Mouse (Mus musculus) neural tube, embryonic 13.5 days (tissue): ENCODE measurements at regions not wholly inside any gene's neighbourhood (a gene's known extent, or its start where the extent isn't known, plus 50 kb on each side); places are given as distances from the start of the nearest gene placed in this dataset.
A peak's percentile ranks its signal among the peaks of the same experiment; 100 is the strongest.

Experiments
- ATAC-seq: fragments of 200-750 bp; cut with Nextera tagmentation; 2 replicates; pipeline ENCODE4 v1.8.0; 2017; ENCODE audit warnings: low read depth, mild to moderate bottlenecking, moderate TSS enrichment, moderate library complexity
- H3K27ac ChIP-seq: fragments of 300-500 bp; sonication (generic); replicated peaks from 2 replicates; pipeline ENCODE4 v1.5.1; 2015; ENCODE audit warnings: moderate library complexity, mild to moderate bottlenecking, inconsistent platforms
- H3K27me3 ChIP-seq: fragments of 300-500 bp; sonication (generic); 2 replicates; pipeline ENCODE4 v1.6.1; 2015; ENCODE audit warnings: mild to moderate bottlenecking, inconsistent platforms
- H3K36me3 ChIP-seq: fragments of 300-500 bp; sonication (generic); 2 replicates; pipeline ENCODE4 v1.6.1; 2015; ENCODE audit warnings: mild to moderate bottlenecking, inconsistent platforms
- H3K4me1 ChIP-seq: fragments of 300-500 bp; sonication (generic); replicated peaks from 2 replicates; pipeline ENCODE4 v1.6.1; 2015; ENCODE audit warnings: inconsistent platforms
- H3K4me2 ChIP-seq: fragments of 300-500 bp; sonication (generic); 2 replicates; pipeline ENCODE4 v1.6.1; 2015; ENCODE audit warnings: inconsistent platforms, mild to moderate bottlenecking, moderate library complexity
- H3K4me3 ChIP-seq: fragments of 300-500 bp; sonication (generic); 2 replicates; pipeline ENCODE4 v1.5.1; 2015; ENCODE audit warnings: mild to moderate bottlenecking, inconsistent platforms
- H3K9ac ChIP-seq: fragments of 300-500 bp; sonication (generic); 2 replicates; pipeline ENCODE4 v1.6.1; 2015; ENCODE audit warnings: moderate library complexity, mild to moderate bottlenecking, inconsistent platforms
- H3K9me3 ChIP-seq: fragments of 300-500 bp; sonication (generic); 2 replicates; pipeline ENCODE4 v1.6.1; 2016; ENCODE audit warnings: inconsistent platforms
- WGBS: fragments of 180-500 bp; shearing (Covaris S2); methylation state at CpG from one replicate; pipeline ENCODE4 v1.1.7; 2015; 5-methylcytosine and 5-hydroxymethylcytosine counted together

DNA sequence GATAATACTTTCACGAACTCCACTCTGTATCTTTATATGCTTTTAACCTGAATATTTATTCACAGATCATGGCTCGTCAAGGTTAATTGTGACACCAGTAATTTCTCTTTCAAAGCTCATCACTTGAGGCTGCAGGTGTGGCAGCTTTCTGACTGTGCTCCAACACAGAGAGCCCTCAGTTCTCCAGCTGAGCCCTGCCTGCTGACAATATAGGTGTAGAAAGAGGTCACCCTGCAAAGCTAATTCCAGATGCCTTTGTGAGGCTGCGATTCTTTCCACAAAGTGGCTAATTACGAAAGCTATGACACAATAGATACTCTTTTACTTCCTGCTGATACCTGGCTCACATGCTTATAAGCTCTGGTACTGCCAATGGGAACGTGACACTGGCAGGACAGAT lies 64.0 kb downstream of the Slitrk5 start:
- H3K27me3 ChIP-seq, result no peaks in the 10 kb centered on the region
- 28% methylated on average over 5 of the region's 5 CpGs for WGBS
- ATAC-seq, result peak; percentile 56; the same call in 1 of the 2 replicates

DNA sequence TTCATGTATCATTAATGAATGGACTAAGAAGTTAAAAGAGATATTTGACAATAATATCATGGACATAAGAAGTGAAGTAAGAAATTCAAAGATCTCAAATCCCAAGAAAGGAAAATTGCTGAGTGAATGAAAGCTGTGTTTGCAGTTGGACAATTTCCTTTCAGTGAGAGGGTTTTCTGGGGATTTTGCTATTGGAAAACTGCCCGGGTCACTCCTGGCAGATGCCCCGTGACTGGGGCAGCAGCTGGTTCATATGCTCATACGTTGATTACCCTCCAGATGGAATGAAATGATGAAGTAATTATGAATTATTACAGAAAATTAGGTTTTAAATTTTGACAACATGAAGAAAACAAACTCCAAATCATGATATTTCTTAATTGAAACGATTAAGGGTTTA lies 88.7 kb downstream of the Slitrk5 start:
- Histone ChIP-seq H3K4me3 (no peak overlapping the region), H3K4me1 (no peaks in the 10 kb centered on the region), H3K9me3 (no peaks in the 10 kb centered on the region), H3K4me2 (no peak overlapping the region), H3K9ac (no peak overlapping the region), H3K36me3 (no peaks in the 10 kb centered on the region), H3K27ac (no peak overlapping the region), H3K27me3 (no peaks in the 10 kb centered on the region)
- no peak for ATAC-seq
- WGBS, result 67% methylated on average over 4 of the region's 4 CpGs

More for the DNA sequence above, 64.0 kb downstream of the Slitrk5 start:
- Histone ChIP-seq H3K4me1 (peaks cover 5% of the 10 kb centered on the region; the same call in 1 of the 2 replicates), H3K4me2 (no peak overlapping the region), H3K27ac (peak overlapping the region; percentile 38; the same call in 1 of the 2 replicates), H3K4me3 (no peak overlapping the region), H3K36me3 (no peaks in the 10 kb centered on the region), H3K9me3 (no peaks in the 10 kb centered on the region), H3K9ac (no peak overlapping the region)

DNA sequence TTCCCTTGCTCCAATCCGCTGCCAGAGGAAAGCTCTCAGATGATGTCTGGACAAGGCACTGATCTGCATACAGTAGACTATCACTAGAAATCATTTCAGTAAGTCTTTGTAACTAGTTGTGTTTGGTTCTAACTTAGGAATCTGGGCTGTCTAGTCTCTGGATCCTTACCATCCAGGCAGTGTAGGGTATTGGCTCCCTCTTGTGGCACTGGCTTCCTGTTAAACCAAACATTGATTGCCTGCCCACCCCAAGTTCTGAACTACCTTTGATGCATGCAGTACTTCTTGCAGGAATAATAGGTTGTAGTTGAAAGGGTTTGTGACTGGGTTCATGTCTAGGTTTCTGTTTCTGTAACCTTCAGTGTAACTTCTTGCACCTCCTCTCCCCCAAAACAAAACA lies 103.3 kb downstream of the Slitrk5 start:
- no peaks in the 10 kb centered on the region for H3K36me3 ChIP-seq
- WGBS, result 67% methylated on average over 1 of the region's 1 CpGs
- H3K4me2 ChIP-seq, result no peak overlapping the region
- H3K9me3 ChIP-seq, result no peaks in the 10 kb centered on the region
- H3K9ac ChIP-seq, result no peak overlapping the region
- no peaks in the 10 kb centered on the region for H3K27me3 ChIP-seq
- no peak for ATAC-seq
- H3K4me3 ChIP-seq, result no peak overlapping the region
- H3K4me1 ChIP-seq, result no peaks in the 10 kb centered on the region
- H3K27ac ChIP-seq, result no peak overlapping the region

DNA sequence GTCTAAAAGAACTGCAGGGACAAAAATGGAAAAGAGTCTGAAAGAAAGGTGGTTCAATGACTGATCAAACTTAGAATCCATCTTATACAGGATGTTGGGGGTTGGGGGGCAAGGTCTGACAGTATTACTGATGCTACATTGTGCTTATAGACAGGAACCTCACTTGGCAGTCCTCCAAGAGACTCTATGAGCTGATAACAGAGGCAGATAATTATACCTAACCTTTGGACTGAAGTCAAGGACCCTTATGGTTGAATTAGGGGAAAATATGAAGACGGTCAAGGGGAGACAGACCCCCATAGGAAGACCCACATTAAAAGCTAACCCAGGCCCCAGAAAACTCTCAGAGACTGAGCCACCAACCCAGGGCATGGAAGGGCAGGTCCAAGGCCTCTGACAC lies 133.1 kb downstream of the Slitrk5 start:
- Histone ChIP-seq H3K36me3 (no peaks in the 10 kb centered on the region), H3K4me3 (no peak overlapping the region), H3K27ac (no peak overlapping the region), H3K27me3 (no peaks in the 10 kb centered on the region), H3K9me3 (no peaks in the 10 kb centered on the region), H3K4me2 (no peak overlapping the region), H3K4me1 (no peaks in the 10 kb centered on the region), H3K9ac (no peak overlapping the region)
- no peak for ATAC-seq
- WGBS, result 95% methylated on average over 1 of the region's 1 CpGs

DNA sequence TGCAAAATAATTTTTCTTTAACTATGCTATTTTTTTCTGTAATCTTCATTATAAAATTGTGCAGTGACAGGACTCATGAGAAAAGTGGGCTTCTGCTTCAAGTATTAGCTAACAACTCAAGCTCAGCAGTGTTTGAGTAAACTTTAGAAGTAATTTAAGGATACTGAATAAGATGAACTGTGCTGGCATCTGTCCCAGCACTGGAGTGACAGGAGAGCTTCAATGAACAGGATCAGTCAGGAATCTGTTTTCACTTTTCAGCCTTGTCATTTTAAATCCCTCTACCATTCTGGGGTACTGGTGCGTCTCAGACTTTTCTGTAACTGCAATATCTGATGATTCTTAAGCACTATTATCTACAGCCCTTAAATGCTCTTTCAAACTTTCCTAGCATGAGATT lies 135.0 kb downstream of the Slitrk5 start:
- 85% methylated on average over 1 of the region's 1 CpGs for WGBS
- Histone ChIP-seq H3K4me3 (no peak overlapping the region), H3K4me2 (no peak overlapping the region), H3K36me3 (no peaks in the 10 kb centered on the region), H3K9ac (no peak overlapping the region), H3K27ac (no peak overlapping the region), H3K27me3 (no peaks in the 10 kb centered on the region), H3K9me3 (no peaks in the 10 kb centered on the region), H3K4me1 (no peaks in the 10 kb centered on the region)
- ATAC-seq, result no peak

DNA sequence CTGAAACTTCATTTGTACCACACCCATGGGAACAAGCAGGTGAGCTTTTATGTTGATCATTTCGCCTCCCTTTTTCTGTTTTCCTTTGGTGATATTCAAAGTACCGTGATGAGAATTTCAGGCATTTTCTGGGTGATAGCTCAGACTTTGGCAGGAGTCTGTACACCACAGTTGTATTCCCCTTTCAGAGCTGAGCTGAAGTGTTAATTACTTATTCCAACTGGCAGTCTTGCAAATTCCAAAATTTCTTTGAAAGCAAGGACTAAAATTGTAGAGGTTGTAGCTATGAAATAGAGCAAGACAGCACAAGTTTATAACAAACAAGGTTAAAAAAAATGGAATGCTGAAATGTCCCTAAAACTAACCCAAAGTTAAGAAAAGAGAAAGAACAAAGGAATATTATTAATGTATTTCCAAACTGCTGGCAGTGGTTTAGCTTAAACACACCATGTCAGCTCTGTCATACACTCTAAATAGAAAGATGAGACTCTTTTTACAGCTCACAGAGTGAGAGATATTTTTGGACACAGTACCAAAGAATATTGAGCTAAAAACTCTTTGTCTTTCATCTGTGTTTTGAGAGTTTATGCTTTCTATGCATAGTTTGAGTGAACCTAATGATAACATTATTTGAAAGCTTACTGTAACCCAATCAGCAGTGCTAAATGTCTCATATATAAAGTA lies 147.3 kb downstream of the Slitrk5 start:
- Histone ChIP-seq H3K9me3 (no peaks in the 10 kb centered on the region), H3K9ac (no peak overlapping the region), H3K36me3 (no peaks in the 10 kb centered on the region), H3K27ac (no peak overlapping the region), H3K4me3 (no peak overlapping the region), H3K27me3 (no peaks in the 10 kb centered on the region), H3K4me1 (no peaks in the 10 kb centered on the region), H3K4me2 (no peak overlapping the region)
- 80% methylated on average over 2 of the region's 2 CpGs for WGBS
- ATAC-seq, result no peak
